Mouse (Mus musculus) forebrain, embryonic 11.5 days (tissue): ENCODE data around the gene Hist1h1c. TPM values are rescaled to one million over a fixed set of nuclear protein-coding genes. Genes with fewer than 3 reads are reported as not detected.

ENCODE experiments used
- ATAC-seq: fragments of 200-750 bp; cut with Nextera tagmentation; replicated peaks from 2 replicates; pipeline ENCODE4 v1.8.0; 2017; ENCODE audit warnings: moderate TSS enrichment; ENCODE audit not compliant: low FRiP score
- DNase-seq: peaks from one replicate; pipeline ENCODE4 v3.0.0-alpha.2; 2017; ENCODE audit warnings: low spot score
- H3K27ac ChIP-seq: fragments of 300-500 bp; sonication (generic); 2 replicates; pipeline ENCODE4 v1.5.1; 2014; ENCODE audit warnings: low read depth, low read length
- H3K27me3 ChIP-seq: fragments of 300-500 bp; sonication (generic); 2 replicates; pipeline ENCODE4 v1.6.1; 2014; ENCODE audit warnings: mild to moderate bottlenecking, low read length, mixed read lengths; ENCODE audit not compliant: control insufficient read depth, insufficient read depth
- H3K36me3 ChIP-seq: fragments of 300-500 bp; sonication (generic); 2 replicates; pipeline ENCODE4 v1.6.1; 2014; ENCODE audit warnings: mild to moderate bottlenecking, low read length, moderate library complexity, mixed read lengths; ENCODE audit not compliant: control insufficient read depth, insufficient read depth
- H3K4me1 ChIP-seq: fragments of 300-500 bp; sonication (generic); replicated peaks from 2 replicates; pipeline ENCODE4 v1.6.1; 2014; ENCODE audit warnings: low read length, mixed read lengths; ENCODE audit not compliant: control insufficient read depth, insufficient read depth
- H3K4me2 ChIP-seq: fragments of 300-500 bp; sonication (generic); 2 replicates; pipeline ENCODE4 v1.6.1; 2014; ENCODE audit warnings: low read depth, mild to moderate bottlenecking, low read length, moderate library complexity, mixed read lengths; ENCODE audit not compliant: severe bottlenecking
- H3K4me3 ChIP-seq: fragments of 300-500 bp; sonication (generic); 2 replicates; pipeline ENCODE4 v1.5.1; 2014; ENCODE audit warnings: low read depth, low read length
- H3K9ac ChIP-seq: fragments of 300-500 bp; sonication (generic); 2 replicates; pipeline ENCODE4 v1.6.1; 2014; ENCODE audit warnings: low read length
- H3K9me3 ChIP-seq: fragments of 300-500 bp; sonication (generic); 2 replicates; pipeline ENCODE4 v1.6.1; 2016; ENCODE audit warnings: low read length, mixed read lengths; ENCODE audit not compliant: control insufficient read depth
- WGBS: fragments of 180-500 bp; shearing (Covaris S2); extraction: QIAGEN DNeasy Blood & Tissue Kit; methylation state at CpG from one replicate; pipeline ENCODE4 v1.1.7; 2014; 5-methylcytosine and 5-hydroxymethylcytosine counted together
- polyA plus RNA-seq: library from polyadenylated mRNA; unstranded; fragments of >200 nt; fragmentation: Nextera tagmentation; extraction: Ambion mirVana; gene quantifications from 2 replicates; pipeline ENCODE4 v1.2.1, GENCODE M21; 2014

Hist1h1c gene
- polyA plus RNA-seq, 1 experiment from 2014 or later = 15.2 TPM

GRCm38 (mm10) chr13:23725213-23725612 lies 13.4 kb upstream of the Hist1h1c start:
- Histone ChIP-seq H3K4me2 (no peak overlapping the region), H3K27me3 (no peaks in the 10 kb centered on the region), H3K9me3 (no peaks in the 10 kb centered on the region), H3K9ac (no peak overlapping the region), H3K27ac (no peak overlapping the region), H3K4me1 (no peaks in the 10 kb centered on the region), H3K4me3 (no peak overlapping the region), H3K36me3 (no peaks in the 10 kb centered on the region)
- WGBS = no CpG with 5 or more reads among the region's 1 CpGs
- ATAC-seq (no peak), DNase-seq (no peak)

GRCm38 (mm10) chr13:23728472-23729191 lies 10.0 kb upstream of the Hist1h1c start:
- Histone ChIP-seq H3K4me1 (no peaks in the 10 kb centered on the region), H3K4me2 (no peak overlapping the region), H3K9me3 (no peaks in the 10 kb centered on the region), H3K4me3 (no peak overlapping the region), H3K9ac (no peak overlapping the region), H3K27ac (no peak overlapping the region), H3K36me3 (no peaks in the 10 kb centered on the region), H3K27me3 (no peaks in the 10 kb centered on the region)
- ATAC-seq (no peak), DNase-seq (no peak)
- 88% methylated on average over 18 of the region's 18 CpGs for WGBS

GRCm38 (mm10) chr13:23729192-23729525 lies 9.4 kb upstream of the Hist1h1c start:
- ATAC-seq (no peak), DNase-seq (no peak)
- Histone ChIP-seq H3K27me3 (no peaks in the 10 kb centered on the region), H3K36me3 (no peaks in the 10 kb centered on the region), H3K4me1 (no peaks in the 10 kb centered on the region), H3K27ac (no peak overlapping the region), H3K4me2 (no peak overlapping the region), H3K9me3 (no peaks in the 10 kb centered on the region), H3K9ac (no peak overlapping the region), H3K4me3 (no peak overlapping the region)
- 96% methylated on average over 9 of the region's 9 CpGs for whole genome bisulfite sequencing

GRCm38 (mm10) chr13:23729706-23730105 lies 8.9 kb upstream of the Hist1h1c start:
- no peak for DNase-seq
- 95% methylated on average over 5 of the region's 5 CpGs for WGBS
- H3K27ac ChIP-seq = no peak overlapping the region

GRCm38 (mm10) chr13:23730479-23730878 lies 8.1 kb upstream of the Hist1h1c start:
- H3K27ac ChIP-seq = no peak overlapping the region
- H3K4me2 ChIP-seq = no peak overlapping the region
- ATAC-seq = no peak
- no peak overlapping the region for H3K4me3 ChIP-seq
- H3K4me1 ChIP-seq = no peaks in the 10 kb centered on the region
- DNase-seq = no peak
- no peaks in the 10 kb centered on the region for H3K27me3 ChIP-seq
- WGBS = 66% methylated on average over 8 of the region's 8 CpGs
- H3K9ac ChIP-seq = no peak overlapping the region
- H3K36me3 ChIP-seq = no peaks in the 10 kb centered on the region
- H3K9me3 ChIP-seq = no peaks in the 10 kb centered on the region

More at GRCm38 (mm10) chr13:23729706-23730105, 8.9 kb upstream of the Hist1h1c start:
- Histone ChIP-seq H3K36me3 (no peaks in the 10 kb centered on the region), H3K9ac (no peak overlapping the region), H3K9me3 (no peaks in the 10 kb centered on the region), H3K4me3 (no peak overlapping the region), H3K27me3 (no peaks in the 10 kb centered on the region), H3K4me1 (no peaks in the 10 kb centered on the region), H3K4me2 (no peak overlapping the region)
- ATAC-seq = no peak

- no peak overlapping the region for H3K9ac ChIP-seq
- H3K9me3 ChIP-seq = no peaks in the 10 kb centered on the region
- H3K27me3 ChIP-seq = no peaks in the 10 kb centered on the region
- no peaks in the 10 kb centered on the region for H3K36me3 ChIP-seq
- H3K4me2 ChIP-seq = no peak overlapping the region
- no peak overlapping the region for H3K4me3 ChIP-seq
- DNase-seq (no peak), ATAC-seq (no peak)
- WGBS = 28% methylated on average over 8 of the region's 8 CpGs
- H3K4me1 ChIP-seq = no peaks in the 10 kb centered on the region
- no peak overlapping the region for H3K27ac ChIP-seq
These were observed 6.3 kb upstream of the Hist1h1c start for GRCm38 (mm10) chr13:23732156-23732804.

- Histone ChIP-seq H3K27me3 (no peaks in the 10 kb centered on the region), H3K4me1 (no peaks in the 10 kb centered on the region; the same call in 1 of the 2 replicates), H3K4me2 (no peak overlapping the region), H3K36me3 (no peaks in the 10 kb centered on the region), H3K9me3 (no peaks in the 10 kb centered on the region), H3K27ac (no peak overlapping the region), H3K4me3 (no peak overlapping the region), H3K9ac (no peak overlapping the region)
- DNase-seq (no peak), ATAC-seq (no peak)
- WGBS = 75% methylated on average over 5 of the region's 5 CpGs
These were observed 1.5 kb upstream of the Hist1h1c start for GRCm38 (mm10) chr13:23737091-23737490.

GRCm38 (mm10) chr13:23738041-23738440 lies 567 bp upstream of the Hist1h1c start:
- ATAC-seq = no peak
- peak overlapping the region; percentile 99 for H3K27ac ChIP-seq
- peak overlapping the region; percentile 49 for H3K4me3 ChIP-seq

More at GRCm38 (mm10) chr13:23738041-23738440, 567 bp upstream of the Hist1h1c start:
- Histone ChIP-seq H3K27me3 (no peaks in the 10 kb centered on the region), H3K36me3 (no peaks in the 10 kb centered on the region), H3K4me1 (no peaks in the 10 kb centered on the region; the same call in 1 of the 2 replicates), H3K9me3 (no peaks in the 10 kb centered on the region), H3K4me2 (peak overlapping the region; percentile 95), H3K9ac (peak overlapping the region; percentile 89)
- DNase-seq = no peak
- 25% methylated on average over 4 of the region's 4 CpGs for WGBS
